Mouse (Mus musculus) bone marrow macrophage, adult 2 months (primary cell): Measurements from ENCODE around the gene Bco1.

Experiments
- CTCF ChIP-seq: IDR thresholded peaks from 2 replicates; pipeline ENCODE4 v1.5.1; 2012; ENCODE audit warnings: low read depth, mild to moderate bottlenecking, low read length, moderate library complexity
- POLR2A ChIP-seq: IDR thresholded peaks from 2 replicates; pipeline ENCODE4 v1.6.1; 2012; ENCODE audit warnings: mild to moderate bottlenecking, low read depth, low read length, borderline replicate concordance

DNA sequence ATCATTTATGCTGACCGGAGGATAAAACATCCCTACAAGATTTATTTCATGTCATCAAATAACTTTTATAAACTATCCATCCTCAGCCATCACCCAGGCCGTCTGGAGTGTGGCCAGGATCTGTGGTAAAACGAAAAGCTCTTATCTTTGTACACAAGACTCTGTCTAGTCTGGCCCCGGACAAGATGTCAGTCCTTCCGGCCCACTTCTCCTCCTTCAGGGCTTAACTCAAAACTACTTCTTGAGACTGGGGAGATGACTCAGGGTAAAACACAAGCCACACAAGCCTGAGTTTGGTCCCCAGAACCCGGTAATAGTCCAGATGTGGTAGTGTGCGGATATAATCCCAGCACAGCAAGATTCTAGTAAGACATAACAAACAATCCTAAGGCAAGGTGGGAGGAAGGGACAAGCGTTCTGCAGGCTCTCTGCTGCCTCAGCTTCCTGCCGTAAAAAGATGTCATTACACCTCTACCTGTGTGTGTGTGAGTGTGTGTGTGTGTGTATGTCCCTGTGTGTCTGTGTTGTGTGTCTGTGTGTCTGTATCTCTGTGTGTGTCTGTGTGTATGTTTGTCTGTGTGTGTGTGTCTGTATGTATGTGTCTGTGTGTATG, 12.6 kb upstream of the Bco1 start:
- TF ChIP-seq POLR2A: no peak
- no peak for TF ChIP-seq CTCF
